Mouse (Mus musculus) forebrain, embryonic 11.5 days (tissue): ENCODE results near the gene 4930432K21Rik. TPM values are rescaled to one million over a fixed set of nuclear protein-coding genes. Genes with fewer than 3 reads are reported as not detected.

Experiments
- ATAC-seq: fragments of 200-750 bp; cut with Nextera tagmentation; replicated peaks from 2 replicates; pipeline ENCODE4 v1.8.0; 2017; ENCODE audit warnings: moderate TSS enrichment; ENCODE audit not compliant: low FRiP score
- DNase-seq: peaks from one replicate; pipeline ENCODE4 v3.0.0-alpha.2; 2017; ENCODE audit warnings: low spot score
- H3K27ac ChIP-seq: fragments of 300-500 bp; sonication (generic); 2 replicates; pipeline ENCODE4 v1.5.1; 2014; ENCODE audit warnings: low read depth, low read length
- H3K27me3 ChIP-seq: fragments of 300-500 bp; sonication (generic); 2 replicates; pipeline ENCODE4 v1.6.1; 2014; ENCODE audit warnings: mild to moderate bottlenecking, low read length, mixed read lengths; ENCODE audit not compliant: control insufficient read depth, insufficient read depth
- H3K36me3 ChIP-seq: fragments of 300-500 bp; sonication (generic); 2 replicates; pipeline ENCODE4 v1.6.1; 2014; ENCODE audit warnings: mild to moderate bottlenecking, low read length, moderate library complexity, mixed read lengths; ENCODE audit not compliant: control insufficient read depth, insufficient read depth
- H3K4me1 ChIP-seq: fragments of 300-500 bp; sonication (generic); replicated peaks from 2 replicates; pipeline ENCODE4 v1.6.1; 2014; ENCODE audit warnings: low read length, mixed read lengths; ENCODE audit not compliant: control insufficient read depth, insufficient read depth
- H3K4me2 ChIP-seq: fragments of 300-500 bp; sonication (generic); 2 replicates; pipeline ENCODE4 v1.6.1; 2014; ENCODE audit warnings: low read depth, mild to moderate bottlenecking, low read length, moderate library complexity, mixed read lengths; ENCODE audit not compliant: severe bottlenecking
- H3K4me3 ChIP-seq: fragments of 300-500 bp; sonication (generic); 2 replicates; pipeline ENCODE4 v1.5.1; 2014; ENCODE audit warnings: low read depth, low read length
- H3K9ac ChIP-seq: fragments of 300-500 bp; sonication (generic); 2 replicates; pipeline ENCODE4 v1.6.1; 2014; ENCODE audit warnings: low read length
- H3K9me3 ChIP-seq: fragments of 300-500 bp; sonication (generic); 2 replicates; pipeline ENCODE4 v1.6.1; 2016; ENCODE audit warnings: low read length, mixed read lengths; ENCODE audit not compliant: control insufficient read depth
- WGBS: fragments of 180-500 bp; shearing (Covaris S2); extraction: QIAGEN DNeasy Blood & Tissue Kit; methylation state at CpG from one replicate; pipeline ENCODE4 v1.1.7; 2014; 5-methylcytosine and 5-hydroxymethylcytosine counted together
- microRNA counts: library from miRNA; unstranded; fragments of <30 nt; microRNA quantifications from one replicate; lab custom pipeline; 2015
- microRNA-seq: library from miRNA; unstranded; fragments of <30 nt; microRNA quantifications from one replicate; pipeline ENCODE4, GENCODE M21; 2016; ENCODE audit not compliant: insufficient number of aligned reads
- polyA plus RNA-seq: library from polyadenylated mRNA; unstranded; fragments of >200 nt; fragmentation: Nextera tagmentation; extraction: Ambion mirVana; gene quantifications from 2 replicates; pipeline ENCODE4 v1.2.1, GENCODE M21; 2014

Gene 4930432K21Rik
- polyA plus RNA-seq, 1 experiment from 2014 or later: 1.2 TPM

GRCm38 (mm10) chr8:84211881-84212563 is 64.2 kb downstream of the 4930432K21Rik start:
- Histone ChIP-seq H3K36me3 (peaks cover 12% of the 10 kb centered on the region), H3K4me2 (no peak overlapping the region), H3K27ac (no peak overlapping the region), H3K9me3 (no peaks in the 10 kb centered on the region), H3K4me3 (no peak overlapping the region), H3K27me3 (no peaks in the 10 kb centered on the region), H3K9ac (no peak overlapping the region), H3K4me1 (0 out of 2 replicates have a peak, but pooled peaks cover 4% of the 10 kb centered on the region)
- 92% methylated on average over 31 of the region's 31 CpGs for WGBS
- DNase-seq (no peak), ATAC-seq (no peak)

GRCm38 (mm10) chr8:84213277-84213676 is 65.5 kb downstream of the 4930432K21Rik start:
- DNase-seq: no peak
- ATAC-seq: no peak
- Histone ChIP-seq H3K4me3 (no peak overlapping the region), H3K4me2 (no peak overlapping the region), H3K36me3 (peaks cover 13% of the 10 kb centered on the region), H3K27me3 (no peaks in the 10 kb centered on the region), H3K9ac (no peak overlapping the region), H3K4me1 (0 out of 2 replicates have a peak, but pooled peaks cover 3% of the 10 kb centered on the region), H3K27ac (no peak overlapping the region), H3K9me3 (no peaks in the 10 kb centered on the region)
- 94% methylated on average over 4 of the region's 4 CpGs for WGBS

- Histone ChIP-seq H3K9ac (no peak overlapping the region), H3K4me2 (no peak overlapping the region), H3K9me3 (no peaks in the 10 kb centered on the region), H3K36me3 (peaks cover 18% of the 10 kb centered on the region), H3K27me3 (no peaks in the 10 kb centered on the region), H3K4me1 (no peaks in the 10 kb centered on the region), H3K4me3 (no peak overlapping the region), H3K27ac (no peak overlapping the region)
- 95% methylated on average over 11 of the region's 11 CpGs for WGBS
- no peak for DNase-seq
- no peak for ATAC-seq
These were observed 69.4 kb downstream of the 4930432K21Rik start for GRCm38 (mm10) chr8:84217206-84217605.

GRCm38 (mm10) chr8:84218143-84218542 is 70.3 kb downstream of the 4930432K21Rik start:
- H3K9ac ChIP-seq: no peak overlapping the region
- no peaks in the 10 kb centered on the region for H3K9me3 ChIP-seq
- DNase-seq: no peak
- no peak for ATAC-seq
- H3K4me1 ChIP-seq: no peaks in the 10 kb centered on the region
- H3K27ac ChIP-seq: no peak overlapping the region
- H3K36me3 ChIP-seq: peaks cover 18% of the 10 kb centered on the region
- H3K4me2 ChIP-seq: no peak overlapping the region
- no peak overlapping the region for H3K4me3 ChIP-seq
- WGBS: 91% methylated on average over 5 of the region's 5 CpGs
- H3K27me3 ChIP-seq: no peaks in the 10 kb centered on the region

- no peaks in the 10 kb centered on the region for H3K4me1 ChIP-seq
- WGBS: 92% methylated on average over 7 of the region's 7 CpGs
- H3K27ac ChIP-seq: no peak overlapping the region
- ATAC-seq (no peak), DNase-seq (no peak)
- H3K9ac ChIP-seq: no peak overlapping the region
- H3K36me3 ChIP-seq: peaks cover 16% of the 10 kb centered on the region
- no peak overlapping the region for H3K4me3 ChIP-seq
- H3K4me2 ChIP-seq: no peak overlapping the region
- H3K27me3 ChIP-seq: no peaks in the 10 kb centered on the region
- no peaks in the 10 kb centered on the region for H3K9me3 ChIP-seq
These were observed 72.3 kb downstream of the 4930432K21Rik start for GRCm38 (mm10) chr8:84220105-84220504.

MicroRNAs within 50 kb of the gene (microRNA counts, 519-probe panel; counts per million panel counts)
- microRNA mmu-miR-181c (lab: Ali Mortazavi, UCI): 31.2 counts per million
- microRNA mmu-miR-23a (lab: Ali Mortazavi, UCI): 4,617 counts per million, percentile 42 among the panel's probes with 10 or more counts
- microRNA mmu-miR-27a (lab: Ali Mortazavi, UCI): 5,542 counts per million, percentile 71 among the panel's probes with 10 or more counts

Small RNA genes within 50 kb of the gene (microRNA-seq; reads per million reads assigned to microRNA genes)
- gene Gm25110 (not detected), gene Mir181c (10,310 reads per million, percentile 92 among the genes with 10 or more reads in this experiment), gene Mir181d (11,708 reads per million, percentile 94 among the genes with 10 or more reads in this experiment), gene Mir23a (8,806 reads per million, percentile 90 among the genes with 10 or more reads in this experiment), gene Mir24-2 (not detected), gene Mir27a (194 reads per million, percentile 44 among the genes with 10 or more reads in this experiment), gene Mir3074-2 (not detected)

Other genes starting within 250 kb of the 4930432K21Rik start
- gene Adgrl1, start 247.9 kb upstream of the 4930432K21Rik start, polyA plus RNA-seq: 24.5 and 27.8 TPM in 2 replicates
- gene Gm10644, start 192.8 kb upstream of the 4930432K21Rik start, polyA plus RNA-seq: 0.92 and 1.2 TPM in 2 replicates
- gene Asf1b, start 192.5 kb upstream of the 4930432K21Rik start, polyA plus RNA-seq: 92.7 and 94.0 TPM in 2 replicates
- gene Prkaca, start 175.0 kb upstream of the 4930432K21Rik start, polyA plus RNA-seq: 171 and 189 TPM in 2 replicates
- gene Samd1, start 150.4 kb upstream of the 4930432K21Rik start, polyA plus RNA-seq: 12.3 and 16.8 TPM in 2 replicates
- 0.87 and 0.90 TPM in 2 replicates for gene 1700067K01Rik, start 146.5 kb upstream of the 4930432K21Rik start, polyA plus RNA-seq
- 0.47 and 0.73 TPM in 2 replicates for gene 2210011C24Rik, start 135.9 kb upstream of the 4930432K21Rik start, polyA plus RNA-seq
- gene Palm3, start 126.6 kb upstream of the 4930432K21Rik start, polyA plus RNA-seq: 2.5 and 4.4 TPM in 2 replicates
- 0.19 and 0.24 TPM in 2 replicates for gene Il27ra, start 105.4 kb upstream of the 4930432K21Rik start, polyA plus RNA-seq
- gene Rln3, start 103.0 kb upstream of the 4930432K21Rik start, polyA plus RNA-seq: not detected in 2 replicates
- 1.4 and 1.6 TPM in 2 replicates for gene Gm10643, start 82.9 kb upstream of the 4930432K21Rik start, polyA plus RNA-seq
- 11.0 and 11.5 TPM in 2 replicates for gene Rfx1, start 81.2 kb upstream of the 4930432K21Rik start, polyA plus RNA-seq
- 14.4 and 14.5 TPM in 2 replicates for gene Dcaf15, start 43.3 kb upstream of the 4930432K21Rik start, polyA plus RNA-seq
- gene Podnl1, start 22.0 kb upstream of the 4930432K21Rik start, polyA plus RNA-seq: 0.17 and 0.21 TPM in 2 replicates
- gene Cc2d1a, start 89 bp upstream of the 4930432K21Rik start, polyA plus RNA-seq: 16.0 and 17.1 TPM in 2 replicates
- gene Nanos3, start 37.2 kb downstream of the 4930432K21Rik start, polyA plus RNA-seq: 2.9 and 5.0 TPM in 2 replicates
- gene Zswim4, start 89.0 kb downstream of the 4930432K21Rik start, polyA plus RNA-seq: 34.7 and 37.1 TPM in 2 replicates
- 277 and 303 TPM in 2 replicates for gene D8Ertd738e, start 101.7 kb downstream of the 4930432K21Rik start, polyA plus RNA-seq
- gene Mri1, start 109.3 kb downstream of the 4930432K21Rik start, polyA plus RNA-seq: 52.0 and 59.6 TPM in 2 replicates
- 21.0 and 25.5 TPM in 2 replicates for gene Ccdc130, start 122.4 kb downstream of the 4930432K21Rik start, polyA plus RNA-seq
- gene Cacna1a, start 240.4 kb downstream of the 4930432K21Rik start, polyA plus RNA-seq: 6.9 and 7.7 TPM in 2 replicates